Mouse (Mus musculus): ENCODE results near the gene Adamts7. TPM values are rescaled to one million over a fixed set of nuclear protein-coding genes. Genes with fewer than 3 reads are reported as not detected.

Gene Adamts7
- 10 to 100 TPM in 1 of 2 experiments, 1 to 10 TPM in 1; 7.3 to 10.8 TPM for total RNA-seq (2021)

GRCm38 (mm10) chr9:90162926-90163748, at the start of gene Adamts7:
Gene Adamts7, plus strand, starts transcription at chr9:90163069.
- intact Hi-C loops (cut with DNase I) = no loop called here

DNA sequence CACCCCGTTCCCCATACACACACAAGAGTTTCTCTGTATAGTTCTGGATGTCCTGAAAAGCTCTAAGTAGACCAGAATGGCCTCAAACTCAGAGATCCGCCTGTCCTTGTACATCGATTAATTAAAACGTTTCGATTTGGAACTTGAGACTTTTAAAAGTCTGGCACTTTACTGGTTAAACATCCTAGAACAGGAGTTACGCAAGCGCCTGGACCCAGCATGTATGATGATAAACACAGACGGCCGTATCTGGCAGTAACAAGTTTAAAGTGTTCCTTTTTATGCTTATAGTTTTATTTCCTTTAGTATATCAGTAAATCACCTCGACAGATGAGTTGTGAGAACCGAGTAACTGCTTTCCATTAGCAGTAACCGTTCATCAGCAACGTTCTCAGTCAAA, 49.7 kb upstream of the Adamts7 start:
- intact Hi-C loops (cut with DNase I) = no loop called here
- no peak for DNase-seq

More at GRCm38 (mm10) chr9:90162926-90163748, at the start of gene Adamts7:
- DNase-seq = peak; percentile 49

DNA sequence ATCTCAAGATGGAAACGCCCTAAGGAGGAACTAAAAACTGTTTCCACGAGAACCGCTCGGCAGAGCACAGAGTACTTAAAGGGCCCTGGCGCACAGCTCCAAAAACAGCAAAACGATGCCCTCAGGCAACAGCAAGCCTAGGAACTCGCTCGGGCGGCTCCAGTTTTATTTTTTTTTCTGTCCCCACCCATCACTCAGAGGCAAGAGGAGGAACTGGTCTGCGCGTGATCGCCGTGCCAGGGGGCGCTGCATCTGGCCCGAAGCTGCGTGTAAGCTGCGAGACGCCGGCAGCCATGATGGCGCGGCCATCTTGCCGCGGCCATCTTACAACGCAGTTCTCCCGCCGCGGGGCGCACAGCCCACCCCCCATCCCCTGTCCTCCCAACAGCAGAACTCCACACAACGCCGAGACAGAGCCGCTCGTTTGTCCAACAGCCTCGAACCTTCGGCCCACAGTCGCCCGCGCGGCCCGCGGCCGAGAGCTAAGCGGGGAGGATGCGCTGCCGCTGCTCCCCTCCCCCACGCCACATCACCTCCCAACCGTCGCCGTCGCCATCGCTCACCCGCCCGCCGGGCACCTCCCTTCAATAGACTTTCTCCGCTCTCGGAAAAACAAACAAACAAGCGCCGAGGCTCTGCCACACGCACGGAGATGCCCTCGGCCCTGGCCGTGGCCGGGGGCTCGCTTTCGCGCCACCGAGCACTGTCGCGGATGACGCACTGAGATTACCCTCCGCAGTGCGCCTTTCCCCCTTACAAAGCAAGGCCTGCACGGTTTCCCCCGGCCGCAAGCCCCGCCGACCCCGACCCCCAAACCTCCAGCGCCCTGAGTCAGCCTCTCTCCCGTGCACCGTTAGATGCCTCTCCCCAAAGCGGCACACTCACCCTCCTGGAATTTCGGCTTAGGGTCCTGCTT, 49.0 kb upstream of the Adamts7 start:
- DNase-seq = peak; percentile 91
- intact Hi-C loops (cut with DNase I) = no loop called here

GRCm38 (mm10) chr9:90114567-90115307, 48.1 kb upstream of the Adamts7 start, which contains the start of gene Morf4l1:
Gene Morf4l1, minus strand, starts transcription at chr9:90114774.
- DNase-seq = peak; percentile 99
- intact Hi-C loops (cut with DNase I) = no loop called here

- DNase-seq = no peak
- intact Hi-C loops (cut with DNase I) = no loop called here
These were observed 47.6 kb upstream of the Adamts7 start for GRCm38 (mm10) chr9:90115308-90115700.

- DNase-seq = no peak
- intact Hi-C loops (cut with DNase I) = no loop called here
These were observed 45.6 kb upstream of the Adamts7 start for GRCm38 (mm10) chr9:90117234-90117633.

DNA sequence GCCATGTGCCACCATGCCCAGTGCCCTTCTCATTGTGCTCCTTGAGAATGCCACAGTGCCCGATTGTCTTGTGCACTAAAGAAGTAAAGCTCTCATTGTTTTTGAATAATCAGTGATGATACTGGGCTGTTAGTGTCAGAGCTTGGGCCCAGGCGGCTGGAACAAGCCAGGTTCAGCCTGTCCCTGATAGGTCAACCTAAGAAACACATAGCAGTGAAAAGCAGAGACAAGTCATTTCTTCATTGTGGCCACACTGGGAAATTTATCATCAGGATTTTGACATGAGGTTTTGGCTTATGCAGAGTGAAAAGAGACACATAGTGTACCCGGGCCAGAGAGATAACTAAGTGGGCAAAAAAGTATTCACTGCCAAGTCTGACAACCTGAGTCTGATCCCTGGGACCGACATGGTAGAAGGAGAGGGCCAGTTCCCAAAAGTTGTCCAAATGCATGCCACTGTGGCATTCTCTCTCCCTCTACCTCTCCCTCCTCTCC, 40.6 kb upstream of the Adamts7 start:
- no peak for DNase-seq
- intact Hi-C loops (cut with DNase I) = no loop called here

GRCm38 (mm10) chr9:90124156-90124872, 38.6 kb upstream of the Adamts7 start:
- intact Hi-C loops (cut with DNase I) = no loop called here
- DNase-seq = no peak

- no peak for DNase-seq
- intact Hi-C loops (cut with DNase I) = no loop called here
These were observed 38.0 kb upstream of the Adamts7 start for GRCm38 (mm10) chr9:90124873-90125245.

DNA sequence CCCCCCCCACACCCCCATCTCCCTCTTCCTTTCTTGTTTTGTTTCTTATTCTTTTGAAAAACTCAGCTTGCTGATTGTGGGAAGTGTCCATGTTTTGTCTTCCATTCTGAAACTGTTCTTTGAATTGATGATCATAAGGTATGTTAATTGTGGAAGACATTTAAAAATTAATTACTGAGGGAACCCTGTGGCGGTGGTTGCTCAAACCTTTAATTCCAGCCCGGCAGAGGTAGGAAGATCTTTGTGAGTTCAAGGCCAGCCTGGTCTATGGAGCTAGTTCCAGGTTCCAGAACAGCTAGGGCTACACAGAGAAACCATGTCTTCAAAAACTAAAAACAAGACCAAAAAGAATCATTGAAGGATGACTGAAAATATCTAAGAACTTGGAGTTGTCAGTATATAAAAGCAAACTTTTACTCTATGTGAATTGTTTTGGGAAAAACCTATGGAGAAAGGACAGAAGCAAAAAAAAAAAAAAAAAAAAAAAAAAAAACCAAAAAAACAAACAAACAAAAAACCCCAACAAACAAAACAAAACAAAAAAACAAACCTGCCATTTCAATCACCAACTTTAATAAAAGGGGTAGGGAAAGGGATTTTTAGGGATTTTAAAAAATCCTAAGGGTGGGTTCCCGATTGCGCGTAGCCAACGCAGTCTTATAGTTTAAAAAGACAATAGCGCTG, 37.3 kb upstream of the Adamts7 start:
- intact Hi-C loops (cut with DNase I) = no loop called here
- no peak for DNase-seq

DNA sequence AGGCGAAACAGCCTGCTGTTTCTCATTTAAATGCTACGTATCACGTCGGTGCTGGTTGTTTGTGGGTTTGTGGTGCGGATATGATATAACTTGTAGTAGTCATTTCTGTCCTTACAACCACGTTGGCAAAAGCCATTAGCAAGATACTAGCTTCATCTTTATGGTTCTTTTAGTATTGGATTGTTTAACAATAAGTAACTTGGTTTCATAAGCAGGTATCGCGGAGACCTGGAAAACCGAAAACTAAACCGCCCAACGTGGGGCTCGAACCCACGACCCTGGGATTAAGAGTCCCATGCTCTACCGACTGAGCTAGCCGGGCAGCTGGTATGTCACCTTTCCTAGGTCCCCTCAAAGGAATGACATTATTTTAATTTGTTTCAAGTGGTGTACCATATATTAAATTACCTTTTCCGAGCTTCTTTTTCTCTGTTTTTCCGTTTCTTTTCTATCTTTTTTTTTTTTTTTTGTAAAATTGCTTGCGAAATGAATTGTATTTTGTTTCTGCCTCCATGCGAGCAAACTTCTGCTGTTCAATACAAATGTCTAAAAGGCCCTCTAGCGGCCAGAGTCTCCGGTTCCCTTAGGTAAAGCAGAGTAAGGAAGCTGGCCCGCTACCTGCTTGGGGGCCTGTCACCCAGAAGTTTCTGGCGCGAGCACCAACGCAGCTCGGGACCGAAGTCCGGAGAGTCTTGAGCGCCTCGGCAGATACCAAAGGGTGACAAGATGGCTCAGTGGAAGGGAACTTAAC, 36.4 kb upstream of the Adamts7 start:
- intact Hi-C loops (cut with DNase I) = no loop called here

GRCm38 (mm10) chr9:90127146-90127545, 35.7 kb upstream of the Adamts7 start:
- intact Hi-C loops (cut with DNase I) = no loop called here
- DNase-seq = no peak

More for the DNA sequence above, 36.4 kb upstream of the Adamts7 start:
- peak; percentile 64 for DNase-seq

DNA sequence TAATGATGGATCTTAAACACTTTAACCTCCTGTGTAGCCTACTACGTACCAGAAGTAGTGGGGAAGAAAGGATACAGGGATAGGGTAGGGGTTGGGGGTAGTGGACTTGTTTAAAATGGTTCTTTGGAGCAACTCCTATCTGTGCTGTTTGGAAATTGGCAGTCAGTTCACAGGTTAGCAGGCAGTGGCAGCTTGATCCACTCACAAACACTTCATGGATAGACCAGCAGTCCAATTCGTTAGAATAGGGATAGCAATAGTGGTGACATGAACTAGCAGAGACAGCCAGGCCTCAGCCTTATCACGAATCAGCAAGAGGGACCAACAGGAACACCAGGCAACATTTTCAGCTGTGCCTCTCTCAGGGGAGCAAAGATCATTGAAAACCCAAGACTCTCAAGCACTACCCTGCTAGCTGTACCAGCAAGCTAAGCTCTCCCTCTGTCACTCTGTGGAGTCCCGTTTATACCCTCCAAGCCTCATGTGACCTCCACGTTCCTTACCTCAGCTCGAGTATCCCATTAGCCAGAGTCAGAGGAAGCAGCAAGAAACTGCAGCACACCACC, 34.1 kb upstream of the Adamts7 start:
- intact Hi-C loops (cut with DNase I) = no loop called here
- no peak for DNase-seq

GRCm38 (mm10) chr9:90133562-90134355, 29.1 kb upstream of the Adamts7 start:
- DNase-seq = no peak
- intact Hi-C loops (cut with DNase I) = no loop called here

GRCm38 (mm10) chr9:90135466-90135865, 27.4 kb upstream of the Adamts7 start:
- no peak for DNase-seq
- intact Hi-C loops (cut with DNase I) = no loop called here

DNA sequence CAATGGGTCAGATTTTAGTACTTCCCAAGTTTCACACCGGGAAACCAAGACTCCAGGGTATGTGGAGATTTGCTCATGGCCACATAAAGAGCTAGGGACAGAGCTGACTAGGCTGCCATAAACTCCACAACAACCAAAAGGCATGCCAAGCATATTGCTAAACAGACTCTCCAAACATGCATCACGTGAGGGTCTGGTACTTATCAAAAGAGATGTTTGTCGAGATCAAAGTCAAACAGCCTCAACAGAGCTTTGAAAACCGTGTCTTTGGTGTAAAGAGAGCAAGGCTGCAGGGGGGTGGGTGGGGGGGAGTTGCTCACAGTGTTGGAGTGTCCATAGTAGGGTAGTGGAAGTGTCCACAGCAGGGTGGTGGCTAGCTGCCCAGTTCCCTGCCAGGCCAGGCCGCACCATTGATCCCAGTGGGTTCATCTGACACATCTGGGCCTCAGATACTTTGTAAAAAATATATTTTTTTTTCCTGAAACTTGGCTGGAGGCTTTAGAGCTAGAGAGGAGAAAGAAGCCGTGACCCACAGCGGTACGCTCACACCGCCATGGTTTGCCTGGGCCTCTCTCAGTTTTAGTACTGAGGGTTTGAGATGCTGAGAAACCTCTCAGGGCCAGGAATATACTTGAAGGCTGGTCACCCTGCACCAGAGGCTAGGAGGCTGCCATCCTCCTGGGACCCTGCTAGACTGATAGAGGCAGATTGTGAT, 26.7 kb upstream of the Adamts7 start:
- intact Hi-C loops (cut with DNase I) = no loop called here
- DNase-seq = peak; percentile 34

GRCm38 (mm10) chr9:90136678-90136965, 26.2 kb upstream of the Adamts7 start:
- no peak for DNase-seq

More at GRCm38 (mm10) chr9:90136678-90136965, 26.2 kb upstream of the Adamts7 start:
- intact Hi-C loops (cut with DNase I) = no loop called here

All from left cerebral cortex, postnatal 4 days (tissue).